In genomic region chr2:6720753-6721459, GRCm38 (mm10) we compare ENCODE assay signal across 8 mouse cellular contexts.
DNase-seq lines count a peak whose midpoint lies in the region; ATAC-seq lines count a peak whose summit lies in the region.

No protein-coding gene starts in this region.

- peak overlapping the region; percentile 28 for H3K4me3 ChIP-seq in erythroblast, embryonic 14.5 days (replicated peaks)
- peak overlapping the region; percentile 50 for H3K4me3 ChIP-seq in embryonic facial prominence, embryonic 10.5 days
- H3K4me3 ChIP-seq in heart, embryonic 15.5 days: peak overlapping the region; percentile 45
- peak overlapping the region; percentile 41 for H3K4me3 ChIP-seq in midbrain, embryonic 12.5 days

- ATAC-seq in erythroblast, adult 5-6 weeks (replicated peaks; ENCODE audit: low FRiP score, poor library complexity, severe bottlenecking): no peak
- ATAC-seq in heart, embryonic 15.5 days (replicated peaks; ENCODE audit: insufficient number of reproducible peaks, insufficient read depth, low FRiP score, low read depth): peak; percentile 61; the same call in 1 of the 2 replicates
- peak; percentile 77 for ATAC-seq in midbrain, embryonic 12.5 days (ENCODE audit: low FRiP score, low read depth)

- peaks cover 13% of the 10 kb centered on the region for H3K27me3 ChIP-seq in erythroblast, embryonic 14.5 days (ENCODE audit: control insufficient read depth)
- H3K27me3 ChIP-seq in embryonic facial prominence, embryonic 10.5 days (replicated peaks; ENCODE audit: low read depth, poor library complexity, severe bottlenecking): peaks cover 3% of the 10 kb centered on the region; the same call in 1 of the 2 replicates
- no peaks in the 10 kb centered on the region for H3K27me3 ChIP-seq in heart, embryonic 15.5 days
- H3K27me3 ChIP-seq in midbrain, embryonic 12.5 days: no peaks in the 10 kb centered on the region

- H3K36me3 ChIP-seq in erythroblast, embryonic 14.5 days (ENCODE audit: control insufficient read depth): no peaks in the 10 kb centered on the region
- H3K36me3 ChIP-seq in embryonic facial prominence, embryonic 10.5 days (replicated peaks): no peaks in the 10 kb centered on the region
- no peaks in the 10 kb centered on the region for H3K36me3 ChIP-seq in heart, embryonic 15.5 days
- no peaks in the 10 kb centered on the region for H3K36me3 ChIP-seq in midbrain, embryonic 12.5 days

- H3K9ac ChIP-seq in heart, embryonic 15.5 days: peak overlapping the region; percentile 43
- H3K9ac ChIP-seq in midbrain, embryonic 12.5 days (replicated peaks): peak overlapping the region; percentile 53; the same call in 1 of the 2 replicates

- DNase-seq in T-cell, adult 2 months (ENCODE audit: low spot score): peak; percentile 79
- DNase-seq in embryonic facial prominence, embryonic 10.5 days (ENCODE audit: low spot score): peak; percentile 43
- peak; percentile 59 for DNase-seq in large intestine, adult 2 months (ENCODE audit: low read depth, low spot score)
- DNase-seq in testis, postnatal 14 days (ENCODE audit: low spot score): peak; percentile 19

- 21% methylated on average over 11 of the region's 11 CpGs for WGBS in embryonic facial prominence, embryonic 10.5 days
- WGBS in heart, embryonic 15.5 days: 29% methylated on average over 11 of the region's 11 CpGs
- 9% methylated on average over 11 of the region's 11 CpGs for WGBS in large intestine, adult 2 months
- WGBS in midbrain, embryonic 12.5 days: 30% methylated on average over 11 of the region's 11 CpGs

- no peaks in the 10 kb centered on the region for H3K9me3 ChIP-seq in erythroblast, embryonic 14.5 days (ENCODE audit: control insufficient read depth, low read length)
- no peaks in the 10 kb centered on the region for H3K9me3 ChIP-seq in embryonic facial prominence, embryonic 10.5 days
- no peaks in the 10 kb centered on the region for H3K9me3 ChIP-seq in heart, embryonic 15.5 days (replicated peaks)
- H3K9me3 ChIP-seq in midbrain, embryonic 12.5 days: no peaks in the 10 kb centered on the region

- H3K4me1 ChIP-seq in erythroblast, embryonic 14.5 days (ENCODE audit: control insufficient read depth): peaks cover 2% of the 10 kb centered on the region
- peaks cover 25% of the 10 kb centered on the region for H3K4me1 ChIP-seq in embryonic facial prominence, embryonic 10.5 days
- H3K4me1 ChIP-seq in heart, embryonic 15.5 days (replicated peaks): peaks cover 18% of the 10 kb centered on the region
- peaks cover 31% of the 10 kb centered on the region for H3K4me1 ChIP-seq in midbrain, embryonic 12.5 days

- H3K27ac ChIP-seq in embryonic facial prominence, embryonic 10.5 days (replicated peaks): peak overlapping the region; percentile 75
- peak overlapping the region; percentile 41; the same call in 1 of the 2 replicates for H3K27ac ChIP-seq in heart, embryonic 15.5 days
- H3K27ac ChIP-seq in midbrain, embryonic 12.5 days (replicated peaks): peak overlapping the region; percentile 74; the same call in 1 of the 2 replicates

- H3K4me2 ChIP-seq in heart, embryonic 15.5 days: peak overlapping the region; percentile 85
- H3K4me2 ChIP-seq in midbrain, embryonic 12.5 days (replicated peaks): peak overlapping the region; percentile 77

Comparison
In these comparisons a context has a peak if more than half of its experiments do, and no peak if none do; other contexts are left out.
1. DNase-seq: peak in every context shown above with its lines; median percentile 79 in T-cell, adult 2 months; 59 in large intestine, adult 2 months; 43 in embryonic facial prominence, embryonic 10.5 days; 19 in testis, postnatal 14 days.